Mouse (Mus musculus): ENCODE data around the gene Atg10.

Atg10 gene

DNA sequence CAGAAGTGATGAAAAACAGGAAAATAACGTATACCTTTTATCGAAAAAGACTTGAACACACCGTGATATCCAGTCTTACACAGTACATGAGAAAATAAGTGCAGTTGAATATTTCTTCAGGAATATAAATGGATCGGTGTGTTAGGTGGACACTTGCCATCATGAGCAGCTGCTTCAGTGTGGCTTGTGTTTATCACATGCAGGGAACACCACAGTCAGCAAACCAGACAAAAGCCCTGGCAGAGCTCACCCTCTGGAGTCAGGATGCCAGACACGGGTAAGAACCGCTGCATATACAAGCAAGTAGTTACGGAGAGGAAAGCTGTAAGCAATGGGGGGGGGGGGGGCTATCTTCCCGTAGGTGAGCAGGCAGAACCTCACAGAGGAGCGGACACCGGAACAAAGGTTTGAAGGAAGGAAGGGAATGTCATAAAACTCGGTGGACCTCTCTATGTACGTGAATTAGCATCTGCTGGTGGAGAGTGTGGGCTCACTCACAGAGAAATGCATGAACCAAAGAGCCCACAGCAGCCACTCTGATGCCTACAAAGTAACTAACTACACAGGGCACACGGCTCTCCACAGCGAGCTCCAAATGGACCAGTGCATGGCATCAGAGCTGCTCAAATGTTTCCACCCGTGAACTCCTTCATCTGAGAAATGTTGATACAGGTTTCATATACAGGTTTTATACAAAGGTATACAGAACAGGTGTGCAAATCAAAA is 51.8 kb downstream of the Atg10 start:
- DNase-seq, result no peak

DNA sequence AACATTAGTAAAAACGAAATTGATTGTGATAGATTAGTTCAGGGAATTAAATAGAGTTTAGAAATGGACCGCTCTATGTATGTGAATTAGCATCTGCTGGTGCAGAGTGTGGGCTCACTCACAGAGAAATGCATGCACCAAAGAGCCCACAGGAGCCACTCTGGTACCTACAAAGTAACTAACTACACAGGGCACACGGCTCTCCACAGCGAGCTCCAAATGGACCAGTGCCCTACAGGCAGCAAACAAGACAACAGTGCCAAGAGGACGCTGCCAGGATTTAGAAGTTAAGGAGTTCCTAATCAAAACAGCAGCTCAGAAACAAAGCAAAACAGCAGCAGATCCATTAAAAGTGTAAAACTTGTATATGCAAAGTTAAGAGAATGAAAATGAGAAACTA is 52.6 kb downstream of the Atg10 start:
- no peak for DNase-seq

DNA sequence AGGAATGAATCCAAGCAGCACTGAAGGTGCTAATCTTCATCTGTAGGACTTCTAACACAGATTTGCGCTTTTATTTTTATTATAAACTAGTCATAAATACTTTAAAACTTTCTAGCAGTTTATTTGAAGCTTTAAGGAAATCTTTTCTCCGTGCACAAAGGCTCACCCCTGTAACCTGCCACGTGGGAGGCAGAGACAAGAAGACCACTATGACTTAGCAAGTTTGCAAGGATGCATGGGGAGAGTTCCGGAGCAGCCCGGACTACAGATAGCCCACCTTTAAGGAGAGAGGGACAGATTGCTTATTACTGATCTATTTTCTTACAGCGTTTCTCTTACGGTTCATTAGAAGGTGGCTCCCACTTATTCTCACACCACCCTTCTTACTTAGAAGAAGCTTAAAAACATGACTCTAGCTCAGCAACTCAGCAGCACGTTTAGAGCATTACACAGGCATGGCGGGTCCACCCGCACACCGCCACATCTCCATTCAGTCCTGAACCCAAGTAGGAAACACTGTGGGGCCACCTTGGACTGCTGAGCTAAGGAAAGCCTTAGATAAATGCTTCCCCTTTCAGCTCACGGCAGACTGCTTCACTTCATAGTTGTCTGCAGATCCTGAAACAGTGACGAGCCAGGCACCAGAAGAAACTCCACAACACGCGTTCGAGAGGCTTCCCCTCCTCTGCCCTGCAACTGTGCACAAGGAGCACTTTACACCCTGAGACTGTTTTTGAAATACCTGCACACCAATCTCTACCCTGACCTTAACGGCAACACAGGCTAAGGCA is 54.0 kb downstream of the Atg10 start:
- no peak for DNase-seq

DNA sequence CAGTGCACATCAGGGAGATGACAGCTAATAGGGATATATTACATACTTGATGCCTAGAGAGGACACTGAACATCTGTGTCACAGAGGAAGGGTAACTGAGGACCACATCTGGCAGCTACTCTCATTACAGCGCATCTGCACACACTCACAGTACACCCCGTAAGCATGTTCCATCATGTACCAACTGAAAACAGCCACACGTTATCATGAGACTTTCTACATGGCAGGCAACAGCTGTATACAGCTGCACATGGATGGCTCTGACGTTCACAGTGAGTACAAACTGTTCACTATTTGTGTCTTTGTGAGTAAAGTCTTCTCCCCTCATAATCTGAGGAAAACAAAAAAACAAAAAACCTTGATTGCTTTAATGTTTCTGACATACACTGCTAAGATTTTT is 55.3 kb downstream of the Atg10 start:
- DNase-seq, result no peak

DNA sequence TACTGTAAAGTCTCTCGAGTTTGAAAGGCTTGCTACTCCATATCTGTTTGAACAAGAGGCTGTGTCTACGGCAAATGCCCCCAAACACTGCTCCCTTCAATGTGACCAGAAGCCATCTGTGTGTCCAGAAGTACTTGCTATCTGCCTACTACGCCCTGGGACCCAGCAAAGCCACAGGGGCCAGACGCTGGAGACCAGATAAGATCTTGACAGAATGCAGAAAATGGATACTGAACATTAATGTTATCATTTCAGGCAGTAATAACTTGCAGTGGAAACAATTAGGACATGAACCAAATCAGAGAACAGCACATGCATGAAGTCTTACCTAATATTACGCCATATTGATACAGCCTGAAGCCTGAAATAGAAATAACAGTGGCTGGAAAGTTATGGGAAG is 56.2 kb downstream of the Atg10 start:
- no peak for DNase-seq

DNA sequence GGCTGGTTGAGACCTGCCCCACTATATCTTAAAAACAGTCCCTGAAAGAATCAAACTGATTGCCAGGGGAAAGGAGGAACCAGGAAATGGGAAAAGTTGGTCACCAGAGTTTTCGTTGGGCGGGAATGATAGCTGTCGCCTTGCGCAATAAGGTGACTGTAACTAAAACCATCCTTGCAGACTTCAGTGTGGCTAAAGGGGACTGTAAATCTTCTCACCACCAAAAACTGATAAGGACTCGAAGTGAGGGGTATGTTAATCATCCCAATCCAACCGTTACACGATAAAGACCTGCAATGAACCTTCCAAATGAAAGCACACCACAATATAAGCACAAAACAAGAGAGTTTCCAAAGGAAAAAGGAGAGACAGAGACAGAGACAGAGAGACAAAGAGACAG is 57.5 kb downstream of the Atg10 start:
- DNase-seq, result no peak

DNA sequence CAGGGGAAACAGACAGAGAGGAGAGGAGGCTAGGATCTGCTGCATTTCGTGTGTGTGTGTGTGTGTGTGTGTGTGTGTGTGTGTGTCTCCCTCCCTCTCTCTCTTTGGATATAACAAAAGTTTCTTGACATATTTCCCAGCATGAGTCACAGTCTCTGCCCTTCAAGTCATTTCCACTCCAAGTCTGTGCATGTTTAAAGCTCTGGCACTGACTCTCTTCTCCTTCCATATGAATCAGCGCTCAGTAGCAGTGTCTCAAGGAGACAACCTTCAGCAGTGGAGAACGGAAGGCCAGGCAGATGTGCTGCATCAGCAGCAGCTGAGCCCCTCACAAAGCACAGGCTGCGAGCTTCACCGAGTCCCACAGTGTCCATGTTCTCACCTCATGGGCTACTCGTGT is 58.6 kb downstream of the Atg10 start:
- no peak for DNase-seq

DNA sequence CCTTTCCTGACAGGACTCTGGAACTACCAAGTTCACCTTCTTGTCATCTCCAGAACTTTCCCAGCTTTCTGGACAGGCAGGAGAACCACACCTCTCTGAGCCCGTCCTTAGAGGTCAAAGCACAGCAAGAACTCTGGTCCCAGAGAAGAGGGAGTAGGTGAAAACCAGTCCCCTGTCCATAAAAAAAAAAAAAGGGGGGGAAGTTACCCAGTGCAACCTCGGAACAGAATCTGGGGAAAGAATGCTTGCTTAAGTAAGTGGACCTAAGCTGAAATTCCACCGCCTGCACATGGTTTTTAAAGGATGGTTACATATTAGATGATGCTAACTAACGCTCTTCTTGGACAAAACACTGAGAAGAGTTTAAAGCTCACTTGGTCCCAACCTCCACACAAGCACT is 60.5 kb downstream of the Atg10 start:
- peak; percentile 52 for DNase-seq

DNA sequence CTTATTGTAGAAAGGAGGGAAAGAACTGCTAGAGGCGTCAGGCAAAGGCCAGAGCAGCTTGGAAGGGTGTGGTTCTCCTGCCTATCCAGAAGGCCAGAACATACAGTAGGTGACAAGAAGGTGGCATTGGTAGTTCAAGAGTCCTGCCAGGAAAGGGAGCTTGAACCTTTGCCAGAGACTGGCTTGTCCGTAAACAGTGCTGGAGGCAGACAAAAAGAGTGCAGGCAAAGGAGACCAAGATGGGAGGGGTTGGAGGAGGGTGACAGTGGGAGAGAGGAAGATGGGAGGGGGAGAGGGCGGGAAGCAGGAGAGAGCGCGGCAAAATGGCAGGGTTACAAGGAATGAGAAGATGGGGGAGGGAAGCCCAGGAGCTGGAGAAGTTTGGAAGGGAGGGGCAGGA is 61.3 kb downstream of the Atg10 start:
- DNase-seq, result peak; percentile 48

DNA sequence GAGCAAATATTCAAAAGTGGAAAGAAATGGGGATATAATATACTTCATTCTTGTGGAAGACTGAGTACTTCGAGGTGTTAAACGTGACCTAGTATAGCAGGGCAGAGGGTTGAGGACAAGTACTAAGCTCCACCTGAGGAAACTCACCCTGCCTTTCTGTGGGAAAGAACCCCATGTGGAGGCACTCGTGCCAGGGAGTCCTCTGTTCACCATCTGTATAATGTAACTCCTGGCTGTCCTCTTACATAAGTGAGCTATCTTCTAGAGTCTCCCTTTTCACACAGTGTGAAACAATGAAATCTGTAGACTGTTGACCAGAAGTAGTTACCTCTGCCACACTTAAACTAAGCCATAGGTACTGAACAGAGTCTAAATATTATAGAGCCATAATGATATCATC is 63.2 kb downstream of the Atg10 start:
- no peak for DNase-seq

DNA sequence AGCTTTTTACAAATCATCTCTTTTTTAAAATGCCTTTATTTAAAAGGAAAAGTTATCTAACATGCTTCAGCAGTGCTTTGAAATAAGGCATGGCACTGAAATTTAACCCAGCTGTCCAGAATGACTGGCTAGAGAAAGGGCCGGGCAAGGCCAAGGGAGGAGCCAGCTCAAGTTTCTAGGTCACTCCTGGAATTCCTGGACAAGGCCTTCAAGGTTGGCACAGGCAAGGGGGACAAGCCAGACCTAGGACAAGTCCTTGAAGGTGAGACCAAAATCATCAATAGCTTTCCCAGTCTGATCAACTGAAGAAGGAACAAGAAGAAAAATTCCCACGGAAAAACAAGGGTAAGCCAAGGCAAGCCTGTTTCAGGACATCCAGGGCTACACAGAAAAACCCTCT is 63.9 kb downstream of the Atg10 start:
- DNase-seq, result peak; percentile 14

DNA sequence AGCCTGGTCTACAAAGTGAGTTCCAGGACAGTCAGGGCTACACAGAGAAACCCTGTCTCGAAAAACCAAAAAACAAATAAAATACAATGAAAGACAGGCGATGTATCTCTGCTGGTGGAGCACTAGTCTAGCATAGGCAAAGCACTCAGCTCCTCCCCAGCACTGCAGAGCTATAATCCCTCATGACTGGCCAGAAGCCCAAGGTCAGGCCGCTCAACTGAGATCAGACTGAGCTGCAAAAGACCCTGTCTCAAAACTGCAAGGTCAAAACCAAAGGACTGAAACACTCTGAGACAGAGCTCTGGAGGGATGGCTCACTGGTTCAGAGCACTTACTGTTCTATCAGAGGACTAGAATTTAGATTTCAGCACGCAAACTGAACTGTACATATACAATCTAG is 65.8 kb downstream of the Atg10 start:
- no peak for DNase-seq

DNA sequence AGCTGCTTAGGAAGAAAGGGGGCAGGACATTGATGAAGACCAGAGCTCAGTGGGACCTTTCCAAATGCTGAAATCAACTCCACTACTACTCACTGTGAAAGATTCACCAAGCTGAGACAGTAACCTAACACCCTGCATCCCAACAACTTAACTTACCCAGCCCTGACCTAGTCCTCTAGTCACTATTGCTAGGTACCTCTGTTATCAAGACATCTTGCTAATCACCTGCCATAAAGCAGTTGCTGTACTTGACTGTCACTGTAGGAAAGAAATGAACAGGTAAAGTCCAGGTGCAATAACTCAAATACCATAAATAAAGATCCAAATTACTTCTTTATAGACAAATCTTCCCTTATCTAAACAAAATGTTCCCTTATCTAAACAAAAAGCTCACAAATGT is 66.3 kb downstream of the Atg10 start:
- no peak for DNase-seq

DNA sequence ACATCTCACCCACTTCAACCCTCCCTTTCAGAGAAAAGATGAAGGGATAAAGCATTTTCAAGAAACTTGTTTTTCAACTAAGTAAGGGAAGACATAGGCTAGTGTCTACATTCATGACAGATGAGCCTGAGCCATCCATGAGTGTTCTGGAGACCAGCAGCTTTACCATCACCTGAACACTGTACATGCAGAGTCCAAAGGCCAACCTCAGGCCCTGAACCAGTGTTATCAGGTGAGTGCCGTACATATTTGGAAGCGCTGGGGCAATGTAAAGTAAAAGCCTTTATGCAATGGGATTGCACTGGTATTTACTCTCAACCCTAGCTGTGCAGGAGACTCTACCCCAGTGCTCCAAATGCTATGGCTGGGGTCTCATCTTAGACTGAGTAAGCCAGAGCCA is 66.8 kb downstream of the Atg10 start:
- DNase-seq, result no peak

DNA sequence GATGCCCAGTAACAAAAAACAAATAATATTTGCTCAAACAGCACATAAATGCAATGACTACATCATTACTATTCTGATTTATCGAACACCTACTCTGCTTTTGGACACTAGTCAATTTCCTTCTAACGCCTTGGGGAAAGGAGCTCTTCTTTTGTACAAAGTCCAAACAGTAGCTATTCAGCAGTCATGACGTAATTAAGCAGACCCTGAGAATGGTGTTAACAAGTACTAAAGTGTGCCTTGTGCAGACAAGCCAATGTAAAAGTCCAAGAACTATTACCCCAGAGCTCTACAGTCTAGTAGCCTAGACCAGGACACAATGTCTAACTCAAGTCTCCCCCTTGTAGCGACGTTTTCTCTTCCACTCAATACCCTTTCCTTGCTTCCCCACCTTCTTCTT is 67.5 kb downstream of the Atg10 start:
- DNase-seq, result peak; percentile 19

DNA sequence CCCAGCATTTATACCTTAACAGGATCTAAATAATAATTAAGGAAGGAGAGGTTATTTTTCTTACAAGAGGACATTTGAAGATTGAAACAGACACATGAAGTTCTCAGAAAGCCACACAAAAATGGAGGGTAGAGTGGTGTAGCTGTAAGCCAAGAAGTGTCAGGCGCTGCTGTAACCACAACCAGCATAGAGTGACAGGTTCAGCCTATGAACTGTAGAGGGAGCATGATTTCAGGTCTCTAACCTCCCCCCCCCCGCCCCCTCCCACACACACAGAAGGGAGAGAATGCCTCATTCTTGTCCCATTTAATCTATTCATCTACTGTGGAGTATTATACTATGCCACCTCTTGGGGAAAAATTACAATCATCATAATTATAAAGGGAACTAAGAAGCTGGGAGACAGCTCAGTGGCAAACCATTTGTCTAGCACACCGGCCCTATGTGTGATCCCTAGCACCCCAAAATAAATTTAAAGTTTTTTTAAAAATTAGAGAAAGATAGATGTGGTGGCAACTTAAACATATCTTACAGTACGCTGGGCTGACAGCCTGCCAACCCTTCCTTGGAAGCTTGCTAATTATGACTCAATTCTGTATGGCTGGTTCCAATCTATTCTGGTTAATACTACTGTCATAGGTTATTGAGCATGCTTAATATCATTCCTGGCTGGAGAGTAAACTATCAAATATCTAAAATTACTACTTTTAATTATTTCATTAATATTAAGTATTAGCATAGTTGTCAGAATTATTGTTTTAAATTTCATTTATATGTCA is 68.2 kb downstream of the Atg10 start:
- no peak for DNase-seq

DNA sequence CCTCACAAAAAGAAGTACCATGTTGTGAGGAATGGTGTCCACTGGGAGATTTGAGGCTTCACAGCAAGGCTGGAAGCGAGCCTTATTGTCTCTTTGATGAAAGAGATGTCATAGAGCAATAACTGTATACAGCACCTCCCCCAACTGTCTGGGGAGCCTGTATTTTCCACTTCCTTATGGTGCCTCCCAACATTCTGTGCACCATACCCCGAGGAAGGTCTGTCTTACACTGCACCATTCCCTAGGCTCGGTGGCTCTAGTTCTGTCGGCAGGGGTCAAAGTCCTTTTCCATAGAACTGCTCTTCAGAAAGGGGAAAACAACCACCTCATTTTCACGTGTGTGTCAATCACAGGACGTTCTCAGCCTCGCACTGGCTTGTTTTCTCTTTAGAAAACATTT is 69.1 kb downstream of the Atg10 start:
- DNase-seq, result no peak

DNA sequence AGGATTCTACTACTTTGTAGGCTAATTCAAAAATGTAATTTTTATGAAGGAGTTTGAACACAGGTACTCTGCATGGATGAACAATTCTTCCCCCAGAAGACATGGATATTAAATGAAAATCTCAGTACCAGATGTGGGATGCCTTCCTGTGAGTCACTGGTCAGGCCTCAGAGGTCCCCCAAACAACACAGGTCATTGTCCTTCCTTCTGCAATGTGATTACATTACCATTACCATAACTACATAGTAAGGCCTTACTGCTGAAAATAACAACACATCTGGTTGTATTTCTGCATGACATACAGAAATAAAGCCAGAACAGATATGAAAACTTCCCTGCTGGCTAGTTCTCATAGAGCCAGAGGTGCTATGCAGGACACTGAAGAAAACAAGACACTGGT is 87.4 kb downstream of the Atg10 start:
- DNase-seq, result no peak

DNA sequence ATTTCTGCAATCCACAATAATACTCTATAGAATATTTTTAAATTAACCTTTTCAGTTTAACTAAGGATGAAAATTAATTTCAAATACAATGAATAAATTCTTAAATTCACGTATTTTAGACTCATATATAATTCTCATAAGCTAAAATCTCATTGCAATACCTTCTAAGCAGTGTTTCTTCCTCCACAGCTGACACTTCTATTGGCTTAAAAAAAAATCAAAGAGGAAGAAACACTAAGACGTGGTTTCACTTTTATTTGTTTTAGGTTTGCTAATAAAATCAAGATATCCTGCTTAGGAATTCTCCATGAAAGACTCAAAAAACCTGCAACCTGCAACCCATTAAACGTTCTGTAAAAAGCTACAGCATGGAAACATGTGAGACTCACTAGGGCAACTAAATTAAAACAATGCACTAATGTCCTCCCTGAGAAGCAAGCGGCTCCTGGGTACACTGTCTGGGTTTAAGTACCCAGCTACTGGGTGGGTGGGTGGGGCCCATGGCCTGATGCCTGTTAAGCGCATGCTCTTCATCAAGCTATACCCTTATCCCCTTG is 90.4 kb downstream of the Atg10 start:
- no peak for DNase-seq

DNA sequence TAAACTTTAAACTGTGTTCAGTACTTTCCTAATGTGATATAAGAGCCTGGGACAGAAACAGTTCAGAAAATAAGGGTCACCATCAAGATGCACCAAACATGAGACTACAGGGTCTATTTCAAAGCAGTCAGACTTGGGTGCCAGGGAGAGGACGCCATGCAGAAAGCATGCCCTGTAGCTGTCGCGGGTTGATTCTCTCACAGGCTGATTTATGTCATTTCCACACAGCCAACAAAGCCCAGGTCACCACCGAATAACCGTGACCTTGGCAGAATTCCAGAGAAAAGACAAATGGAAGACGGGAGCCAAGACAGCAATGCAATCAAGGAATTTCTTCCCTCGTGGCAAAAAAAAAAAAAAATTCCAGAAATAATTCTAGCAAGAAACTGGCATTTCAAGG is 94.7 kb downstream of the Atg10 start:
- peak; percentile 25 for DNase-seq

DNA sequence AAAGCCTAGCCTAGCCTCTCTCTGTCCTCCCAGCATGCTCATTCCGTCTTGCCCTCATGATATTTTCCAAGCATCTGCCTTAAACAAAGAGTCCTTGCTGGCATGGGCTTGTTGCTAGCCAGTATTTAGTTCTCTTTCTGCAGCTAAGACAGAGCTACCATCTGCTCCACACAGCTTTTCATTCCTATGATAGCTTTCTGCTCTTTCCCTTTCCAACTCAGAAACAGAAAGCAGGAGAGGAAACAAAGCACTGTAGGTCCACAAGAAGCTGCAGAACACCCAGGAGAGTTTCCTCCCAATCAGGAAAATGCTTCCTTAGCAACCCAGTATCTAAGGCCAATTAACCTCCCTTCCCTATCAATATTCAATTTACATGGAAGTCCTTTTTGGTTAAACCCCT is 95.2 kb downstream of the Atg10 start:
- DNase-seq, result no peak

DNA sequence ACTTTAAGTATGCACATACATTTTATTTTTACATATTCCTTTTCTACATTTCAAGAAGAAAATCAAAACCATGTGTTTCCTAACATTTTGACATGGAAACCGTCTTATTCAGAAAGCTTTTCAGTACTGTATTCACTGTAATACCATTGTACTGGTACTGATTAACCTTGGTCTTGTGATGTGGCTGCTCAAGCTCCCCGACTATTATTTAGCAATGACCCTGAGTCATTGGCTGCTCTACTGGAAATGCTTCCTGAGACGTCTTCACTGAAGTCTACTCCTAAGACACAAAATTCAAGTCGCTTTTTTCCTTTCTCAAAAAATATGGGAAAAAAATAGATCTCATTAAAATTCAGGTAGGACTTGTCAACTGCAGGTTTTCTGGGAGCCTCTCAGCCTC is 105.6 kb downstream of the Atg10 start:
- DNase-seq, result peak; percentile 42

DNA sequence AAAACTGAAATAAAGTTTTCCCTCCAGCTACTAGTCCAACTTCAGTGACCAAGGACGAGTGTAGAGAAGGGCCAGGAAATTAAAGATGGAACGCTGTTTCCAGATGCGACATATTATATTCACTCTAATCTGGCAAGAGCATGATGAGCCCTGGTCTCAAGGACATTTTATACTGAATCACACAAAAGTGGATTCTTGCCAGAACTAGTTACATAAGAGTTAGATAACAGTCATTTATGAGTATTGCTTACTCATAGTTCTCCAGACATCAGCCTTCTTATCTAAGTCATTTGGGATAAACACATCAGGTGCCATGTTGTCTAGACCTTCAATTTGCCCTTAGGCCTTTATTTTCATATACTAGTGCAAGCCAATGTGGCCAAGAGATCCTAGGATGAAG is 108.9 kb downstream of the Atg10 start:
- DNase-seq, result no peak

Data from kidney, adult 9 months (tissue).